Mouse (Mus musculus) G1E (cell line): ENCODE data around the gene Pde6d. TPM values are rescaled to one million over a fixed set of nuclear protein-coding genes. Genes with fewer than 3 reads are reported as not detected.

Experiments
- ATAC-seq: 2 replicates; pipeline ENCODE4 v1.8.0; 2016; ENCODE audit warnings: mild to moderate bottlenecking; ENCODE audit not compliant: insufficient number of reproducible peaks, poor library complexity, low FRiP score, severe bottlenecking; ENCODE audit errors: extremely low read depth
- DNase-seq: peaks from one replicate; pipeline ENCODE4 v3.0.0; 2012; ENCODE audit warnings: low spot score
- H3K27me3 ChIP-seq: 2 replicates; pipeline ENCODE4 v1.6.1; 2012; ENCODE audit warnings: mild to moderate bottlenecking, low read length, inconsistent platforms; ENCODE audit not compliant: insufficient read depth
- H3K36me3 ChIP-seq: replicated peaks from 2 replicates; pipeline ENCODE3; 2012; ENCODE audit warnings: mild to moderate bottlenecking, inconsistent platforms
- H3K4me1 ChIP-seq: 2 replicates; pipeline ENCODE4 v1.6.1; 2012; ENCODE audit warnings: low read depth, low read length, inconsistent platforms, mixed read lengths; ENCODE audit not compliant: insufficient read depth
- H3K4me3 ChIP-seq: 2 replicates; pipeline ENCODE4 v1.5.1; 2012; ENCODE audit warnings: low read depth, mild to moderate bottlenecking, inconsistent platforms, low read length, moderate library complexity, mixed read lengths
- H3K9me3 ChIP-seq: replicated peaks from 2 replicates; pipeline ENCODE4 v1.6.1; 2012; ENCODE audit warnings: inconsistent platforms
- CTCF ChIP-seq: IDR thresholded peaks from 2 replicates; pipeline ENCODE4 v1.5.1; 2012; ENCODE audit warnings: low read depth, low read length, inconsistent platforms, mixed read lengths
- GATA1 ChIP-seq: IDR thresholded peaks from 2 replicates; pipeline ENCODE4 v1.6.1; 2012; ENCODE audit warnings: borderline replicate concordance, low read length, inconsistent platforms, mixed read lengths
- GATA2 ChIP-seq: IDR thresholded peaks from 2 replicates; pipeline ENCODE4 v1.6.1; 2012; ENCODE audit warnings: low read depth, low read length, inconsistent platforms, borderline replicate concordance
- POLR2AphosphoS5 ChIP-seq: IDR thresholded peaks from 2 replicates; pipeline ENCODE4 v1.6.1; 2012; ENCODE audit warnings: low read depth, low read length, inconsistent platforms; ENCODE audit not compliant: insufficient replicate concordance
- TAL1 ChIP-seq: conservative IDR thresholded peaks from 2 replicates; pipeline ENCODE4 v1.6.1; 2012; ENCODE audit warnings: low read depth, low read length, inconsistent platforms, mixed read lengths
- polyA plus RNA-seq: library from polyadenylated mRNA; stranded (reverse); fragments of >175 nt; gene quantifications from 2 replicates; pipeline ENCODE4 v1.2.3, GENCODE M21; 2012
- total RNA-seq, 2 experiments: library from RNA; stranded (forward) in 1 of 2; stranded (reverse) in 1 of 2; fragments of 200-1000 nt in 1 of 2; fragments of >200 nt in 1 of 2; fragmentation: Nextera tagmentation in 1 of 2; gene quantifications; 2 replicates each; pipeline ENCODE4 v1.2.3; 2014 to 2017

The Pde6d gene
- total and polyA plus RNA-seq, 3 experiments = 21.8 to 82.7 (median 72.3) TPM

- H3K4me3 ChIP-seq = no peak overlapping the region
- no peaks in the 10 kb centered on the region for H3K9me3 ChIP-seq
- TF ChIP-seq CTCF (peak; percentile 86), GATA1 (no peak)
- peaks cover 9% of the 10 kb centered on the region; the same call in 1 of the 2 replicates for H3K27me3 ChIP-seq
- DNase-seq (no peak), ATAC-seq (no peak; the same call in 1 of the 2 replicates)
- no peaks in the 10 kb centered on the region for H3K4me1 ChIP-seq
- no peaks in the 10 kb centered on the region for H3K36me3 ChIP-seq
Observed at GRCm38 (mm10) chr1:86618454-86619125, 36.2 kb upstream of the Pde6d start.

GRCm38 (mm10) chr1:86614269-86614668 is 31.8 kb upstream of the Pde6d start:
- no peak for ATAC-seq
- H3K4me1 ChIP-seq = no peaks in the 10 kb centered on the region
- H3K9me3 ChIP-seq = no peaks in the 10 kb centered on the region
- H3K4me3 ChIP-seq = no peak overlapping the region
- TF ChIP-seq GATA1 (no peak), CTCF (0 out of 2 replicates have a peak, but pooled peaks have one; percentile 11), GATA2 (no peak), POLR2AphosphoS5 (no peak)
- H3K36me3 ChIP-seq = peaks cover 26% of the 10 kb centered on the region
- DNase-seq = no peak
- peaks cover 3% of the 10 kb centered on the region; the same call in 1 of the 2 replicates for H3K27me3 ChIP-seq

DNA sequence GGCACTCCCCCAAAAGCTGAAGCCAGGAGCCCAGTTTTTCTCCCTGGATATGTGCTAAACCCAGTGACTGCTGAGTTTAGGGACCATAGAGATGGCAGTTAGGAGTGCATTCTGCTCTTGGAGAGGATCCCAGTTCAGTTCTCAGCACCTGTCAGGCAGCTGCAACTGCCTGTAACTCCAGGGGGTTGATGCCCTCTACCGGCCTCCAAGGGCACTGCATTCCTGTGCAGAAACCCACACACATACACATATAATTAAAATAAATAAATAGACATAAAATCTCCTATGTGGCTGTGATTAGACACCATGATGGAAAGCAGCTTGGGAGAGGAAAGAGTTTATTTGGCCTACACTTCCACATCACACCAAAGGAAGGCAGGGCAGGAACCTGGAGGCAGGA is 29.7 kb upstream of the Pde6d start:
- no peak; the same call in 1 of the 2 replicates for ATAC-seq
- peaks cover 48% of the 10 kb centered on the region for H3K36me3 ChIP-seq
- H3K9me3 ChIP-seq = no peaks in the 10 kb centered on the region
- TF ChIP-seq GATA1 = no peak
- TF ChIP-seq TAL1 = no peak
- TF ChIP-seq POLR2AphosphoS5 = no peak
- H3K4me3 ChIP-seq = no peak overlapping the region
- H3K27me3 ChIP-seq = no peaks in the 10 kb centered on the region
- no peaks in the 10 kb centered on the region for H3K4me1 ChIP-seq
- no peak for DNase-seq

DNA sequence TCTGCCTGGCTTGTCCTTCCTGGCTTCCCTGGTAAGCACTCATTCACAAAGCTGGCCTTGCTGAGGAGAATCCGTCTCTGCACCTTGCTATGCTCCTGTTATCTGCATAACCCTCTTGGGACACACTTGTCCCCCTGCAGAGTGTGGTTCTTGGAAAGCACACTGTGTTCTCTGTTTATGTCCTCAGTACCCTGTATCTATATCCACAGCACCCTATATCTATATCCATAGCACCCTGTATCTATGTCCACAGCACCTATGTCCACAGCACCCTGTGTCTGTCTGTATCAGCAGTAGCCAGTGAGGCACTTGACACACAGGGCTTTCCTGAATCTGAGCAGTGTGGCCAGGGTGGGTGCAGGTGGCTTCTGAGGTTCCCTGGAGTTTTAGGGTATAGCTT is 28.5 kb upstream of the Pde6d start:
- no peak overlapping the region for H3K4me3 ChIP-seq
- ATAC-seq = no peak
- no peaks in the 10 kb centered on the region for H3K27me3 ChIP-seq

DNA sequence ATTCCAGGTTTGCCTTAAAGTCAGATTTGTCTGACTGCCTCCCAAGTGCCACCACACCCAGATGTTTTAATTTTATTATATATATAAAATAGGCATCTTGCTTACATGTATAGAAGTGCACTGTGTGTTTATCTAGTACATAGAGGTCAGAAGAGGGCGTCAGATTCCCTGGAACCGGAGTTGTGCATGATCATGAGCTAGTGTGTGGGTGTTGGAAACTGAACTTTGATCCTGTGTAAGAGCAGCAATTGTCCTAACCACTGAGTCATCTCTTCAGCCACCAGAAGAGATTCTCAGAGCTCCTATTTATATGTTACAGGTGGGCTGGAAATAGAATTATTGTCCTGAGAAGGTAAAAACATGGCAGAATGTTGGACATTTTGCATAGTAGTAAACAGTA is 17.7 kb upstream of the Pde6d start:
- Histone ChIP-seq H3K4me3 (no peak overlapping the region), H3K9me3 (no peaks in the 10 kb centered on the region), H3K4me1 (no peaks in the 10 kb centered on the region), H3K27me3 (no peaks in the 10 kb centered on the region), H3K36me3 (peaks cover 98% of the 10 kb centered on the region)
- DNase-seq (no peak), ATAC-seq (no peak)
- TF ChIP-seq POLR2AphosphoS5 (no peak), GATA2 (no peak), CTCF (no peak), TAL1 (no peak), GATA1 (no peak)

More for the DNA sequence above, 28.5 kb upstream of the Pde6d start:
- Histone ChIP-seq H3K36me3 (peaks cover 59% of the 10 kb centered on the region), H3K9me3 (no peaks in the 10 kb centered on the region), H3K4me1 (no peaks in the 10 kb centered on the region)
- no peak for TF ChIP-seq POLR2AphosphoS5
- no peak for TF ChIP-seq TAL1
- TF ChIP-seq CTCF = no peak
- TF ChIP-seq GATA2 = no peak
- no peak for TF ChIP-seq GATA1
- no peak for DNase-seq

GRCm38 (mm10) chr1:86598516-86598915 is 16.1 kb upstream of the Pde6d start:
- TF ChIP-seq CTCF (no peak), TAL1 (no peak), POLR2AphosphoS5 (no peak), GATA2 (no peak), GATA1 (no peak)
- Histone ChIP-seq H3K4me3 (no peak overlapping the region), H3K9me3 (no peaks in the 10 kb centered on the region), H3K27me3 (no peaks in the 10 kb centered on the region), H3K36me3 (peaks cover 99% of the 10 kb centered on the region), H3K4me1 (no peaks in the 10 kb centered on the region)
- DNase-seq (peak; percentile 31), ATAC-seq (no peak)

DNA sequence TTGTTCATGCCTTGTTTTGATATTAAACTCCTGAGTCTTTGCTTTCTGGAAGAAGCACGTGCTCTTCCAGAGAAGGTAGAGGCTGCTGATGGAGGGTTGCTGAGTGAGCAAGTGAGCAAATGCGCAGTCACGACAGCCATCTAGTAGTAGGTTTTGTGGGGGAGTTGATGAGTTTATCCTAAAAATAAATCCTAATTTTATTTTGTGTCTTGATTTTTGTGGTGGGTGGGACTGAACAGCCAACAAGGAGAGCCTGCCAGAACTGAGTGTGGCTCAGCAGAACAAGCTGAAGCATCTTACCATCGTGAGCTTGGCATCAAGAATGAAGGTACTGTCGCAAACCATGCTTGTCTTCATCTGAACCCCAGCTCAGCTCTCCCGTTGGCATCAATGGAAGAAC is 14.1 kb upstream of the Pde6d start:
- DNase-seq = no peak
- no peak for TF ChIP-seq TAL1
- TF ChIP-seq GATA1 = no peak
- no peak for TF ChIP-seq POLR2AphosphoS5
- TF ChIP-seq GATA2 = no peak
- TF ChIP-seq CTCF = no peak
- peaks cover 97% of the 10 kb centered on the region for H3K36me3 ChIP-seq
- no peaks in the 10 kb centered on the region for H3K27me3 ChIP-seq
- H3K4me1 ChIP-seq = no peaks in the 10 kb centered on the region
- no peaks in the 10 kb centered on the region for H3K9me3 ChIP-seq
- H3K4me3 ChIP-seq = no peak overlapping the region
- no peak for ATAC-seq
